Mouse (Mus musculus): ENCODE results near the gene Arl16. TPM values are rescaled to one million over a fixed set of nuclear protein-coding genes. Genes with fewer than 3 reads are reported as not detected.
"Not testable (repeated sequence)": the region's sequence is repeated elsewhere in the genome, so short reads cannot be mapped to it uniquely, and the experiment has no call there.

Gene Arl16
- 35.9 and 41.6 TPM in 2 replicates for polyA plus RNA-seq (2016; fragmentation: Nextera tagmentation; extraction: Ambion mirVana)

GRCm38 (mm10) chr11:120467051-120467735, at the start of gene Arl16:
Gene Arl16, minus strand, starts transcription at chr11:120467607.
- H3K36me3 ChIP-seq = peaks cover 60% of the 10 kb centered on the region
- WGBS = under 1% methylated on average over 54 of the region's 54 CpGs
- H3K4me3 ChIP-seq = peak within 1 kb of the TSS; percentile 96
- peaks cover 27% of the 10 kb centered on the region for H3K4me1 ChIP-seq (replicated peaks)
- ATAC-seq (ENCODE audit: insufficient number of reproducible peaks, low FRiP score) = peak; percentile 100
- H3K9ac ChIP-seq = peak within 1 kb of the TSS; percentile 89
- H3K27ac ChIP-seq (ENCODE audit: poor library complexity, severe bottlenecking) = peak within 1 kb of the TSS; percentile 72
- H3K4me2 ChIP-seq = peak within 1 kb of the TSS; percentile 98
- no peaks in the 10 kb centered on the region for H3K27me3 ChIP-seq (replicated peaks)
- H3K9me3 ChIP-seq (replicated peaks) = no peaks in the 10 kb centered on the region

GRCm38 (mm10) chr11:120517147-120517546, 49.7 kb upstream of the Arl16 start:
- 74% methylated on average over 4 of the region's 4 CpGs for WGBS
- no peak overlapping the region for H3K4me3 ChIP-seq
- H3K27ac ChIP-seq (ENCODE audit: poor library complexity, severe bottlenecking) = no peak overlapping the region
- no peak for ATAC-seq (ENCODE audit: insufficient number of reproducible peaks, low FRiP score)
- no peak overlapping the region for H3K9ac ChIP-seq
- no peak overlapping the region for H3K4me2 ChIP-seq
- no peaks in the 10 kb centered on the region for H3K9me3 ChIP-seq (replicated peaks)
- peaks cover 30% of the 10 kb centered on the region for H3K4me1 ChIP-seq (replicated peaks)
- H3K36me3 ChIP-seq = no peaks in the 10 kb centered on the region
- no peaks in the 10 kb centered on the region for H3K27me3 ChIP-seq (replicated peaks)

- ATAC-seq (ENCODE audit: insufficient number of reproducible peaks, low FRiP score) = peak; percentile 59
- peaks cover 25% of the 10 kb centered on the region for H3K4me1 ChIP-seq (replicated peaks)
- no peak overlapping the region for H3K4me2 ChIP-seq
Measured at GRCm38 (mm10) chr11:120515611-120516010, 48.2 kb upstream of the Arl16 start.

GRCm38 (mm10) chr11:120514262-120514661, 46.9 kb upstream of the Arl16 start:
- H3K36me3 ChIP-seq; H3K4me2 ChIP-seq; H3K9ac ChIP-seq; H3K27ac ChIP-seq (ENCODE audit: poor library complexity, severe bottlenecking); H3K27me3 ChIP-seq (replicated peaks); ATAC-seq (ENCODE audit: insufficient number of reproducible peaks, low FRiP score); H3K4me3 ChIP-seq; H3K9me3 ChIP-seq (replicated peaks): not testable (repeated sequence)
- WGBS = 86% methylated on average over 2 of the region's 2 CpGs
- H3K4me1 ChIP-seq (replicated peaks) = peaks cover 23% of the 10 kb centered on the region

More at GRCm38 (mm10) chr11:120515611-120516010, 48.2 kb upstream of the Arl16 start:
- Histone ChIP-seq H3K9me3 (replicated peaks) (no peaks in the 10 kb centered on the region), H3K4me3 (no peak overlapping the region), H3K36me3 (no peaks in the 10 kb centered on the region), H3K27ac (ENCODE audit: poor library complexity, severe bottlenecking) (no peak overlapping the region), H3K27me3 (replicated peaks) (no peaks in the 10 kb centered on the region), H3K9ac (no peak overlapping the region)
- 17% methylated on average over 17 of the region's 17 CpGs for WGBS

- Histone ChIP-seq H3K4me3 (no peak overlapping the region), H3K9ac (no peak overlapping the region), H3K4me2 (no peak overlapping the region), H3K36me3 (no peaks in the 10 kb centered on the region), H3K9me3 (replicated peaks) (no peaks in the 10 kb centered on the region), H3K27ac (ENCODE audit: poor library complexity, severe bottlenecking) (no peak overlapping the region), H3K27me3 (replicated peaks) (0 out of 2 replicates have a peak, but pooled peaks cover 5% of the 10 kb centered on the region), H3K4me1 (replicated peaks) (peaks cover 17% of the 10 kb centered on the region)
- no peak for ATAC-seq (ENCODE audit: insufficient number of reproducible peaks, low FRiP score)
- 50% methylated on average over 6 of the region's 6 CpGs for WGBS
Measured at GRCm38 (mm10) chr11:120512790-120513453, 45.5 kb upstream of the Arl16 start.

- peak overlapping the region; percentile 37 for H3K4me3 ChIP-seq
- no peaks in the 10 kb centered on the region for H3K9me3 ChIP-seq (replicated peaks)
- ATAC-seq (ENCODE audit: insufficient number of reproducible peaks, low FRiP score) = peak; percentile 77
- H3K27ac ChIP-seq (ENCODE audit: poor library complexity, severe bottlenecking) = peak overlapping the region; percentile 47; the same call in 1 of the 2 replicates
- peak overlapping the region; percentile 68 for H3K4me2 ChIP-seq
- no peaks in the 10 kb centered on the region for H3K36me3 ChIP-seq
- 6% methylated on average over 16 of the region's 16 CpGs for WGBS
- 0 out of 2 replicates have a peak, but pooled peaks cover 5% of the 10 kb centered on the region for H3K27me3 ChIP-seq (replicated peaks)
- peak overlapping the region; percentile 60 for H3K9ac ChIP-seq
- H3K4me1 ChIP-seq (replicated peaks) = peaks cover 21% of the 10 kb centered on the region
Measured at GRCm38 (mm10) chr11:120510375-120511030, 43.1 kb upstream of the Arl16 start.

GRCm38 (mm10) chr11:120509940-120510339, 42.5 kb upstream of the Arl16 start:
- no peak overlapping the region for H3K9ac ChIP-seq
- H3K27me3 ChIP-seq (replicated peaks) = 0 out of 2 replicates have a peak, but pooled peaks cover 5% of the 10 kb centered on the region
- 0 out of 2 replicates have a peak overlapping the region, but pooled peaks have one; percentile 10 for H3K27ac ChIP-seq (ENCODE audit: poor library complexity, severe bottlenecking)
- peak overlapping the region; percentile 68 for H3K4me2 ChIP-seq
- WGBS = 28% methylated on average over 4 of the region's 4 CpGs
- peaks cover 21% of the 10 kb centered on the region for H3K4me1 ChIP-seq (replicated peaks)
- H3K36me3 ChIP-seq = no peaks in the 10 kb centered on the region
- H3K4me3 ChIP-seq = no peak overlapping the region
- H3K9me3 ChIP-seq (replicated peaks) = no peaks in the 10 kb centered on the region
- 0 out of 2 replicates have a peak, but pooled peaks have one; percentile 55 for ATAC-seq (ENCODE audit: insufficient number of reproducible peaks, low FRiP score)

- no peaks in the 10 kb centered on the region for H3K36me3 ChIP-seq
- 0 out of 2 replicates have a peak, but pooled peaks cover 5% of the 10 kb centered on the region for H3K27me3 ChIP-seq (replicated peaks)
- no peak overlapping the region for H3K9ac ChIP-seq
- H3K4me2 ChIP-seq = no peak overlapping the region
- no peak overlapping the region for H3K4me3 ChIP-seq
- H3K4me1 ChIP-seq (replicated peaks) = peaks cover 21% of the 10 kb centered on the region
- no peak for ATAC-seq (ENCODE audit: insufficient number of reproducible peaks, low FRiP score)
- 77% methylated on average over 9 of the region's 9 CpGs for WGBS
- no peaks in the 10 kb centered on the region for H3K9me3 ChIP-seq (replicated peaks)
- no peak overlapping the region for H3K27ac ChIP-seq (ENCODE audit: poor library complexity, severe bottlenecking)
Measured at GRCm38 (mm10) chr11:120508290-120508870, 41.0 kb upstream of the Arl16 start.

- no peak for ATAC-seq (ENCODE audit: insufficient number of reproducible peaks, low FRiP score)
- Histone ChIP-seq H3K4me1 (replicated peaks) (peaks cover 21% of the 10 kb centered on the region), H3K4me2 (no peak overlapping the region), H3K36me3 (no peaks in the 10 kb centered on the region), H3K27ac (ENCODE audit: poor library complexity, severe bottlenecking) (no peak overlapping the region), H3K27me3 (replicated peaks) (0 out of 2 replicates have a peak, but pooled peaks cover 5% of the 10 kb centered on the region), H3K9me3 (replicated peaks) (no peaks in the 10 kb centered on the region), H3K9ac (no peak overlapping the region), H3K4me3 (no peak overlapping the region)
- WGBS = 71% methylated on average over 13 of the region's 13 CpGs
Measured at GRCm38 (mm10) chr11:120507611-120508289, 40.3 kb upstream of the Arl16 start.

- H3K27ac ChIP-seq (ENCODE audit: poor library complexity, severe bottlenecking) = no peak overlapping the region
- H3K4me1 ChIP-seq (replicated peaks) = peaks cover 21% of the 10 kb centered on the region
- no peak for ATAC-seq (ENCODE audit: insufficient number of reproducible peaks, low FRiP score)
- no peak overlapping the region for H3K9ac ChIP-seq
- 53% methylated on average over 4 of the region's 4 CpGs for WGBS
- no peaks in the 10 kb centered on the region for H3K36me3 ChIP-seq
- no peaks in the 10 kb centered on the region for H3K9me3 ChIP-seq (replicated peaks)
- no peak overlapping the region for H3K4me3 ChIP-seq
- no peak overlapping the region for H3K4me2 ChIP-seq
- H3K27me3 ChIP-seq (replicated peaks) = 0 out of 2 replicates have a peak, but pooled peaks cover 5% of the 10 kb centered on the region
Measured at GRCm38 (mm10) chr11:120506899-120507298, 39.5 kb upstream of the Arl16 start.

All from heart, embryonic 12.5 days (tissue).